Mouse (Mus musculus) right cerebral cortex, postnatal 25 days (tissue): ENCODE measurements at regions not wholly inside any gene's neighbourhood (a gene's known extent, or its start where the extent isn't known, plus 50 kb on each side); places are given as distances from the start of the nearest gene placed in this dataset.

ENCODE experiments used
- DNase-seq: peaks from one replicate; pipeline ENCODE4 v3.0.0; 2022

DNA sequence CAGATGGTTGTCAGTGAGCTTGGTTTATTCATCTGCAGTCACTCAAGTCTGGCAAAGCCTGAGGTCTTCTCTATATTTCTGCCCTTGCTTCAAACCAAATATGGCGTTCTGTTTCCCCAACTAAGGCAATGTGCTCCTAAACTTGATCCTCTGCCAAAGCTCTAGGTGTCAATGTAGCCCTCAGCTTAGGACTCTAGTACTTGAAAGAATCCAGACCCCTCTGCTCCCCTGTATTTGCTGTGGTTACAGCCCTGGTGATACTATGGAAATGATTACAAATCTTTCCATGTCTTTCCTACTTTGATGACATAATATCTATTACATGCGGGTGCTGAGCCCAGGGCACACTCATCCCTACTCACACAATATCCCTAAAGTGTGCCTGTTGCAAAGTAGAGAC lies 672.9 kb upstream of the Tbl1xr1 start:
- DNase-seq = no peak

GRCm38 (mm10) chr3:21404058-21404457 lies 672.4 kb upstream of the Tbl1xr1 start:
- no peak for DNase-seq

DNA sequence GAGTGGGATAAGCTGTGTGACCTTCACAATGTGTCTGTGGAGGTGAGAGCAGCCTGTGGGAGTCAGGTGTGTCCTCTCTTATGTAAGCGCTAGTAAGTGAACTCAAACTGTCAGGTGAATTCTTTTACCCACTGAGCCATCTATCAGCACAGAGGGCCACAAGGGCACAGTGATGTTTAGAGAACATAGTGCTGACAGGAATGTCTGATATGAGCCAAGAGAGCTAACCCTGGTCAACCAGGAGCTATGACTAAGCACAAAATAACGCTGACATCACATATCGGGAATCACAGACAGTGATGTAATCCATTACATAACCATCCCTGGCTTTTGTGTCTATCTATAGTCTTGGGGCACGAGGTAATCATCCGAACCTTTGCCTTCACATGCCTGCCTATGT lies 669.4 kb upstream of the Tbl1xr1 start:
- no peak for DNase-seq

- no peak for DNase-seq
Measured at GRCm38 (mm10) chr3:21412010-21412409, 664.4 kb upstream of the Tbl1xr1 start.

DNA sequence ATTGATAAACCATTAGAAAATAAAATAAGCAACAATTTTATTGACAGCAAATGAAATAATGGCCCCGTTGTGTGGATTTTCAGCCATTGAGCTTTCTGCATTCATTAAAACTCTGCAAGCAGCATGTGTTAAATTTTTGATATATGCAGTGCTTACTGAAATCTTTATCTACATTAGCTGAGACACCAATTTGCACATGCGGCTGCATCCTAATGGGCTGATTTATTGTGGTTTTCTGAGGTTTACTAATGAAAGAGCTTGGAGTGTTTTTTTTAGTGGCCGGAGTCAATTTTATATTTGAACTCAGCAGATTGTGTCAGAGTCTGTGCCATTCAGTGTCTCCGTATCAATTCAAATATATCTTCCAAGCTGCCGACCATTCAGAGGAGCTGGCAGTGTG lies 653.3 kb upstream of the Tbl1xr1 start:
- DNase-seq = no peak

GRCm38 (mm10) chr3:21426538-21426937 lies 649.9 kb upstream of the Tbl1xr1 start:
- no peak for DNase-seq

DNA sequence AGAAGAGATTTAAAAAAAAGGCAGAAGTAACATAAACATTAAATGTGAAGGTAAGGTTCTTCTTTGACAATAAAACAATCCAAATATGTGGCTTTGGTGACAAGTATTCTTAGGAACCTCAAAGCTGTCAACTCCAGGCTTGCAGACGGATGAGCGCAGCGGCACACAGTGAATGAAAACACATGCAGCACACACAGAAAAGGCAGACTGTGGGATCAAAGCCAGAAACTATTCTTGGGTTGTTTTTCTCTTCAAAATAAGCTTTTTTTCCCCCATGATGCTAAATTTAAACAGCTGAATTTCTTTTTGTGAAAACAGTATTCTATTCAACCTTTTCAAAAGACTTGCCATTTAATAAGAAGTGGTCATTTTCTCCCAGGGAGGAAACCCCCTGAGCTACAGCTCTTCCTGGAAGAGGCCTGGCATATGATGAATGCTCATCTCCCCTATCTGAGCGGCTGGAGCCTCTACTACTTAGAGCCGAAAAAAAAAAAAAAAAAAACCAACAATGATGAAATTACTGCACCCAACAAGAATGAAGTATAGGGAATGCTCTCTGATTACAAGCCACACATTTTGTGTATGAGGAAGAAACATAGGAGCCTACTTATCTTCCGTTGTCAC lies 648.9 kb upstream of the Tbl1xr1 start:
- DNase-seq = no peak

- DNase-seq = no peak
Measured at GRCm38 (mm10) chr3:21428120-21428519, 648.3 kb upstream of the Tbl1xr1 start.

GRCm38 (mm10) chr3:21464245-21464644 lies 612.2 kb upstream of the Tbl1xr1 start:
- no peak for DNase-seq

DNA sequence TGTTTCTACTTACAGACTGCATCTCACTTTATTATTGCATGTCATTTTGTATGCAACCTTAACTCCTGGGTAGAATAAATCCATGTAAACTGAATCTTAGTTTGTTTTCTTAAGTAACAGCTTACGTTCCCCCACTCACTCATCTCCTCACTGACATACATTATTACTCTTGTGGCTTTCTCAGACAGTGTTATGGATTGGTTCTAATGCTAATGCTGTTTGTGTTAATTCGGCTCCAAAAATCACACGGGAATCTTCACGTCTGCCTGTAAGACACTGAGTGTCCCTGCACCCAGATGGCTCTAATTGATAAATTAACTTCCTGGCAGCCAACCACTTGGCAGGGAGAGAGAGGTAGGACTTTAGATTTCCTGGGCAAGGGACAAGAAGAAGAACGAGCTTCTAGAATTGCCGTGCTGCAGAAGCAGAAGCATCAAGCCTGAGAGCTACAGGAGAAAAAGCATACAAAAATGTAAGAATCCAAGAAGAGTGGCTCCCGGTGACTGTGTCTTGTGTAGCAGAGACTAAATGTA lies 610.3 kb upstream of the Tbl1xr1 start:
- peak; percentile 19 for DNase-seq

DNA sequence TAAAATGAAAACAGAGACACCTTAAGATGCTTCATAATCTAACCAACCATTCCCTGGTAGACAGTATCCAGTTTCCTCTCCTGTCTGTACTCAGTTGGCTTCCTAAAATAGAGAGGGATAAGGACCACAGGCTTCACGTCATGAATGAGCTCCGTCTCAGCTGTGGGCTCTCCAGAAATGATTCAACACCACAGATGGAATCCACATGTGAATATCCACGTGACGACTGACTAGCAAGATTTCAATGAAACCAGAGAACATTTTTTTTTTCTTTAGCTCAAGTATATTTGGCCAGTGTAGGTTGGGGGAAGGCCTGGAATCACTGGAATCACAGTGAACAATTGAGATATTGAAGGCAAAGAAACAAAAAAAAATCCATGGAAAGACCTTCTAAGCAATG lies 599.1 kb upstream of the Tbl1xr1 start:
- DNase-seq = no peak

GRCm38 (mm10) chr3:21479021-21479795 lies 597.2 kb upstream of the Tbl1xr1 start:
- DNase-seq = peak; percentile 68

GRCm38 (mm10) chr3:21479846-21480245 lies 596.6 kb upstream of the Tbl1xr1 start:
- DNase-seq = no peak

DNA sequence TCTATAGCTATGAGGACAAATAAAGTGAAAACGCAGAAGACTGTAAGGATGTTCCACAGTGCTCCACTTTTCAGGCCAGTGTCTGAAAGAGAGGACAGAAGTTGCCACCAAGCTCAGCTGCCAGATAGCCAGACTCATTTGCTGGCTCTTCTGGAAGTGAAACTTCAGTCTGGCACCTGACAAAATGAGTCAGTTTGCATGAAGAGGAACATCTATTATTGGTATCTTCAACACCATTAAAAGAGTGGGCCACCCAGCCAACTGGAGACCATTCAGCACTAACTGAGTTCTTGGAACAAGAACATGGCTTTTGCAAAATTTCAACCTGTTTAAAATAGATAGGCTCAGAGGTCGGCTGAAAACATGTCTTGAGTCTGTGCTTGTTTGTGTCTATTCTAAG lies 592.4 kb upstream of the Tbl1xr1 start:
- peak; percentile 21 for DNase-seq

DNA sequence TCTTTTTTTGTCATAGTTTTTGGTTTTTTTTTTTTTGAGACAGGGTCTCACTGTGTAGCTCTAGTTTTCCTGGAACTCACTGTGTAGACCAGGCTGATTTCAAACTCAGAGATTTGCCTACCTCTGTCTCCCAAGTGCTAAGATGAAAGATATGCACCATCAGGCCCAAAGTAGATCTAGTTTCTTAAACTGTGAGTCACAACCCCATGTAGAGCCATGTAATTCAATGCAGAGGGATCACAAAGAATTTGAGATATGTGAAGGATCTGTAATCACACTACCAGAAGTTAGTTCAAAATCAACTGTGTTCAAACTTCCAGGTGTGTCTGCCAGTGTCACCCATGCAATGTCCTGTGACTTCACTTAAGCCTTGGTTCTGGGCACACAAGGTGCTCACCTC lies 591.0 kb upstream of the Tbl1xr1 start:
- no peak for DNase-seq

GRCm38 (mm10) chr3:21489547-21489946 lies 586.9 kb upstream of the Tbl1xr1 start:
- DNase-seq = no peak

GRCm38 (mm10) chr3:21492413-21492812 lies 584.0 kb upstream of the Tbl1xr1 start:
- DNase-seq = no peak

DNA sequence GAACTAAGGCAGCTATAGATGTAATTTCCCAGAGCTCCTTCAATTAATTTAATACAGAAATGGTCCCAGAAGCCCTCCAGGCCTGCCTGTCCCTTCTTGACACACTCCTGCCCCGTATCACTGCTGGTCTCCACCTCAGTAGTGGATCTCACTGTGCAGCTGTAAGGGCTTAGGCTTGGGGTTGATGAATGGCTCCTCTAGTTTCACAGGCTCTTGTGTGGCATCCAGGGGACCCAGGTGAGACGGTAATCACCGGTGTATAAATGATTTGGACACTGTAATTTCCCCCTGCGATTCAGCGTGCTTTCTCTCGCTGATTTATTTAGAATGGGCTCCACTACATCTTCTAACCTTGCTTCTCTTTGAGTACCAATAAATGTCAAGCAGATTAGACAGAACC lies 583.1 kb upstream of the Tbl1xr1 start:
- no peak for DNase-seq

DNA sequence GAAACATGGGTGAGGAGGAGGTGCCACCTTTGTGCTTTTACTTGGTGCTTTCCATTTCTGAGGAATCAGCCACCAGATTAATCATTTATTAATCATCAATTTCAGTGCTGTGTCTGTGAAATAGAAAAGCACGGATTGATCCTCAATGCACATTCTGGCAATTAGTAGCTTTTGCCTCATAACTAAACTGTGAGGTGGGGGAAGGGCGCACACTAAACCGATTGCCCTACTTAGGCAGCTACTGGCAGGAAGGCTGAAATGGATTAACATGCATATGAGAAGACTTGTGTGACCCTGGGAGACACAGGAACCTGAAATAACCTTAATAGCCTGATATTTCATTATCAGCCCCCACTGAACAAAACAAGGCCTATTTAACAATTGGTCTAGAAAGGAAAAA lies 581.5 kb upstream of the Tbl1xr1 start:
- DNase-seq = no peak

DNA sequence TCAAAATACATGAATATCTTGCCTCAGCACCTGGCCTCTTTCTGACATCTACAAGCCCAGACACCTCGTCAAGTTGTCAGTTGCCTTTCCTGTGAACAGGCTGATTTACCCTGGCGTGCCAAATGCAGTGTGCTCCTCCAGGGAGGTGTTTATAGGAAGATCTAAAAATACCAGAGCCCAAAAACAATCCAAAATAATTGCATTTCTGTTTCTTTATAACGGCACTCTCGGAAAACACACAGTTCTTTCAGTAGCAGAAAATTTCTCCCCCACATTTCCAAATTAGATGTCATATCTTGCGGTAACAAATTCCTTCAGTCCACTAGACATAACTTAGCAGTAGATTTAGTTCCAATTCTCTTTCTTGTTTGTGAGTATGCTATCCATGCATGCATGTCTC lies 580.8 kb upstream of the Tbl1xr1 start:
- DNase-seq = no peak

DNA sequence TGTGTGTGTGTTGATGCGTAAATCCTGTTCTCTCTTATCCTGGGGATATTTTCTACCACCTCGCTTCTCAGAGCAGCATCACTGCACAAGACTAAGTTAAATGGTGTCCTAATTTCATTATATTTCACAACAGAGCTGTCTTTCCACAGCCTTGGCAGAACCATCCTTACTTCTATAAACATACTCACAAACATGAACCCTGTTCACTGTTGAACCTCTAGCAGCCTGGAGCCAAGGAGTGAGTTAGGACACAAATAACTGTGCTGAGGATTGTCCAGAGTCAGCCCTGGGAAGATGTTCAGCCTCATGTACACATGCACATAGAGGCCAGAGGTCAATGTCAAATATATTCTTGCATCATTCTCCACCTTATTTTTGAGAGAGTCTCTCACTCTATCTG lies 580.3 kb upstream of the Tbl1xr1 start:
- DNase-seq = no peak

- no peak for DNase-seq
Measured at GRCm38 (mm10) chr3:21497011-21497410, 579.4 kb upstream of the Tbl1xr1 start.

DNA sequence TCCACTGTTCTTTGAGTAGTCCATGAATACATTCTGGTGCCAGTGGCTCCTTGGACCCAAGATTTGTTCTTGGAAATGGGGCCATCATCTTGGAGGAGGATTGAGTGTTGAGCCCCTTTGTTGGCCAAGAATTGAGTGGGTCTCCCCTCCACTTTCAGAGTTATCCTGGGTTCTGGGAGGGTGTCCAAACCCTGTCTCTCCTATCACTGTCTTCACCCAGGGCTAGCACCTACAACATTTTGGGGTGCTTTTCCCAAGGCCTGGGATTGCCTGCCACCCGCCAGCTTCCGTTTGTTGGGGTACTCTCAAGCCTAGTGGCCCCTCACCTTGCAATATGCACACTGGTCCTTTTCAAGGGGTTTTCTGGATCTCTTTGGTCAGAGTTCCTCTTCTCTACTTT lies 568.8 kb upstream of the Tbl1xr1 start:
- no peak for DNase-seq

GRCm38 (mm10) chr3:21512081-21512480 lies 564.4 kb upstream of the Tbl1xr1 start:
- DNase-seq = no peak
